ENCODE assay signal across 24 mouse cellular contexts in genomic region chr3:131865106-131865505, GRCm38 (mm10).
"Had no signal": no experiment of that assay in that cellular context is flagged by ENCODE, and none has a peak within 500 bp of the region (broad histone marks: within the 10 kb centered on the region; RNA-seq: fewer than 3 reads in every experiment).

No protein-coding gene starts in this region.

- DNase-seq: forebrain, postnatal 0 days; gastrocnemius, postnatal 14 days; gastrocnemius, postnatal 36 days; heart, adult 11 months; heart, adult 2 months; heart, postnatal 14 days; heart, postnatal 36 days; kidney, adult 11 months; kidney, adult 2 months; kidney, postnatal 10 days; kidney, postnatal 36 days; layer of hippocampus, adult 9-11 months; layer of hippocampus, postnatal 36 days; left cerebral cortex, postnatal 4 days had no signal

- ATAC-seq: forebrain, postnatal 0 days; hindbrain, postnatal 0 days had no signal

- H3K9me3 ChIP-seq: heart, embryonic 13.5 days; heart, embryonic 15.5 days; hindbrain, embryonic 13.5 days; hindbrain, embryonic 15.5 days; kidney, embryonic 15.5 days; limb, embryonic 13.5 days; limb, embryonic 15.5 days had no signal

- H3K4me3 ChIP-seq: heart, adult 2 months; heart, embryonic 13.5 days; heart, embryonic 15.5 days; hindbrain, embryonic 13.5 days; hindbrain, embryonic 15.5 days; kidney, embryonic 15.5 days; limb, embryonic 13.5 days; limb, embryonic 15.5 days had no signal

- H3K27me3 ChIP-seq: heart, embryonic 13.5 days; heart, embryonic 15.5 days; hindbrain, embryonic 13.5 days; hindbrain, embryonic 15.5 days; kidney, embryonic 15.5 days; limb, embryonic 15.5 days had no signal

- H3K27ac ChIP-seq: heart, adult 2 months; heart, embryonic 13.5 days; heart, embryonic 15.5 days; hindbrain, embryonic 13.5 days; hindbrain, embryonic 15.5 days; hindbrain, postnatal 0 days; kidney, embryonic 15.5 days; limb, embryonic 13.5 days; limb, embryonic 15.5 days; liver, embryonic 14.5 days had no signal

- H3K4me1 ChIP-seq: heart, embryonic 13.5 days; heart, embryonic 15.5 days; hindbrain, embryonic 13.5 days; hindbrain, embryonic 15.5 days; kidney, embryonic 15.5 days; limb, embryonic 15.5 days had no signal

- H3K36me3 ChIP-seq: heart, embryonic 13.5 days; heart, embryonic 15.5 days; hindbrain, embryonic 13.5 days; hindbrain, embryonic 15.5 days; kidney, embryonic 15.5 days; limb, embryonic 13.5 days; limb, embryonic 15.5 days had no signal

- H3K9ac ChIP-seq: forebrain, postnatal 0 days; heart, embryonic 13.5 days; heart, embryonic 15.5 days; hindbrain, embryonic 13.5 days; hindbrain, embryonic 15.5 days; kidney, embryonic 15.5 days; limb, embryonic 13.5 days; limb, embryonic 15.5 days; liver, embryonic 14.5 days had no signal

- H3K4me2 ChIP-seq: heart, embryonic 11.5 days; heart, embryonic 13.5 days; heart, embryonic 15.5 days; hindbrain, embryonic 13.5 days; hindbrain, embryonic 15.5 days; kidney, embryonic 15.5 days; limb, embryonic 13.5 days; limb, embryonic 15.5 days had no signal
